Mouse (Mus musculus) myocyte (in vitro differentiated cells): ENCODE measurements at regions not wholly inside any gene's neighbourhood (a gene's known extent, or its start where the extent isn't known, plus 50 kb on each side); places are given as distances from the start of the nearest gene placed in this dataset.

Experiments
- H3K27me3 ChIP-seq: one replicate; pipeline ENCODE4 v1.6.1; 2011; ENCODE audit not compliant: control insufficient read depth, insufficient read depth, insufficient read length
- H3K36me3 ChIP-seq: one replicate; pipeline ENCODE4 v1.6.1; 2011; ENCODE audit not compliant: control insufficient read depth, insufficient read depth
- H3K4me2 ChIP-seq: one replicate; pipeline ENCODE4 v1.6.1; 2011; ENCODE audit warnings: low read depth, control low read depth
- H3K4me3 ChIP-seq: one replicate; pipeline ENCODE4 v1.5.1; 2011; ENCODE audit warnings: mild to moderate bottlenecking, control low read depth, moderate library complexity
- H3K79me2 ChIP-seq: one replicate; pipeline ENCODE4 v1.6.1; 2011; ENCODE audit not compliant: control insufficient read depth, insufficient read depth
- H3ac ChIP-seq: one replicate; pipeline ENCODE4 v1.6.1; 2011; ENCODE audit not compliant: control insufficient read depth, insufficient read length
- CEBPB ChIP-seq: IDR thresholded peaks from 2 replicates; pipeline ENCODE4 v1.6.1; 2011; ENCODE audit warnings: mild to moderate bottlenecking, moderate library complexity; ENCODE audit not compliant: poor library complexity, insufficient read depth, severe bottlenecking
- E2F4 ChIP-seq: IDR thresholded peaks from one replicate; pipeline ENCODE4 v1.6.1; 2011; ENCODE audit warnings: mild to moderate bottlenecking, control low read depth, moderate library complexity; ENCODE audit not compliant: insufficient read depth
- MAX ChIP-seq: IDR thresholded peaks from one replicate; pipeline ENCODE4 v1.6.1; 2011; ENCODE audit warnings: low read depth, mild to moderate bottlenecking, control low read depth
- MYOD1 ChIP-seq, 3 experiments: IDR thresholded peaks; one replicate each; pipeline ENCODE4 v1.6.1; 2011; ENCODE audit warnings: control low read depth in 2 of 3, low read depth in 2 of 3, mild to moderate bottlenecking in 2 of 3, moderate library complexity in 1 of 3; ENCODE audit not compliant: insufficient read length in 2 of 3, control insufficient read depth in 1 of 3
- MYOG ChIP-seq, 3 experiments: IDR thresholded peaks; one replicate each; pipeline ENCODE4 v1.6.1; 2011; ENCODE audit warnings: control low read depth in 2 of 3, low read depth in 2 of 3, mild to moderate bottlenecking in 2 of 3; ENCODE audit not compliant: insufficient read length in 2 of 3, control insufficient read depth in 1 of 3, insufficient read depth in 1 of 3
- POLR2A ChIP-seq: IDR thresholded peaks from one replicate; pipeline ENCODE4 v1.6.1; 2011; ENCODE audit warnings: low read depth, mild to moderate bottlenecking, control low read depth, moderate library complexity; ENCODE audit not compliant: insufficient read length
- POLR2AphosphoS2 ChIP-seq: IDR thresholded peaks from one replicate; pipeline ENCODE4 v1.6.1; 2011; ENCODE audit warnings: low read depth, control low read depth; ENCODE audit not compliant: insufficient read length
- REST ChIP-seq: IDR thresholded peaks from one replicate; pipeline ENCODE4 v1.6.1; 2011; ENCODE audit warnings: mild to moderate bottlenecking, control low read depth, moderate library complexity; ENCODE audit not compliant: insufficient read depth, insufficient read length
- SRF ChIP-seq: IDR thresholded peaks from one replicate; pipeline ENCODE4 v1.6.1; 2011; ENCODE audit warnings: low read depth; ENCODE audit not compliant: control insufficient read depth, insufficient read length
- TCF12 ChIP-seq: IDR thresholded peaks from one replicate; pipeline ENCODE4 v1.6.1; 2011; ENCODE audit warnings: mild to moderate bottlenecking, control low read depth; ENCODE audit not compliant: poor library complexity, insufficient read depth, severe bottlenecking
- TCF3 ChIP-seq: IDR thresholded peaks from one replicate; pipeline ENCODE4 v1.6.1; 2011; ENCODE audit warnings: low read depth, control low read depth; ENCODE audit not compliant: insufficient read length
- USF1 ChIP-seq: IDR thresholded peaks from one replicate; pipeline ENCODE4 v1.6.1; 2011; ENCODE audit warnings: low read depth, mild to moderate bottlenecking, control low read depth, moderate library complexity

DNA sequence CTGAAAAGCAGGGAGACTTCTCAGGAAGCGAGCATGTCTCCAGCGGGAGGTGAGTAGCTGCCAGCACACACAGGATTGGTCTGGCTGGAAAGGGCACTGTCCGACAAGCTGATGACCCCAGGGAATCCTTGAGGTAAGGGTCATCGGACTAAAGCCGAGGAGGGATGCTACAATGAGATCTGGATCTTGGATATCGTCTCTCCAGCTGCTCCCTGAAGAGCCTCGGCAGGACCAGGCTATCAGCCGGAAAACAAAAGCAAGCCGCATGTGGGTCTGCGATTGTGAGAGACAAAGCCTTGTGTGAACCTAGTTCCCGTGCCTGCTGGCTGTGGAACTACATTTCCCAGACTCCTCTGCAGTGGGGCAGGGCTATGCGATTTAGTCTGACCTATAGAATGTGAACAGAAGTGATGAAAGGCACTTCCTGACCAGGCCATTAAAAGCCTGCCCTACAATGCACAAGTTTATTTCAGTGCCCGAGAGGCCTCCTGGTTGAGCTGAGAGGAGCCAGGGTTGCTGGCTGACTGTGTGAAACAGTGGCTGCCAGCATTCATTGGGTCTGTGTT, 66.7 kb upstream of the Slc6a6 start:
- Histone ChIP-seq H3K79me2 (no peaks in the 10 kb centered on the region), H3ac (no peak overlapping the region), H3K4me3 (peak overlapping the region; percentile 13), H3K27me3 (no peaks in the 10 kb centered on the region), H3K36me3 (no peaks in the 10 kb centered on the region), H3K4me2 (peak overlapping the region; percentile 83)
- TF ChIP-seq SRF: peak; percentile 16
- peak; percentile 65 for TF ChIP-seq POLR2A
- TF ChIP-seq MYOG (IDR thresholded peaks at IDR 0.05; ENCODE audit: control insufficient read depth in 1 of 3, insufficient read depth in 1 of 3, insufficient read length in 2 of 3, low read depth in 2 of 3): no peak
- TF ChIP-seq MYOD1 (IDR thresholded peaks at IDR 0.05; ENCODE audit: control insufficient read depth in 1 of 3, insufficient read length in 2 of 3, low read depth in 2 of 3): peak in 2 of 3 experiments; percentile 11 to 29
- TF ChIP-seq MAX: no peak
- no peak for TF ChIP-seq TCF12

DNA sequence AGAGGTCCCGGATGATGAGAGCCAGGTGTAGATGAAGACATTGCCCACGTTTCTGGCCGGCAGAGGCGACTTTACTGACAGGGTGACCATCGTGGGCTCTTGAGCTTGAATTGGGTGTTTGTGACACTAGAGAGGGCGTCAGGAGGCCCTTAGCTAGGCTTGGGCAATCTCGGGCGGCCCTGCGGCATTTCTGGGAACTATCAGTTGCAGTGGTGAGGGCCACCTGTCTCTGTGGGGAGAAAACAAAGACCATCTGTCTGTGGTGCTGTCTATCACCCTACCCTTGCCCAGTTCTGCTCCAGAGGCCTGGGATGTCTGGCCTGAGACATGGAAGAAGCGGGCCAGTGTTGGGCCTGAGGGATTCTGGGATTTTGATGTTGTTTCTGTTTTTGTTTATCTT, 66.2 kb upstream of the Slc6a6 start:
- TF ChIP-seq TCF3 (peak; percentile 80), TCF12 (peak; percentile 89), POLR2AphosphoS2 (no peak), MYOG (IDR thresholded peaks at IDR 0.05; ENCODE audit: control insufficient read depth in 1 of 3, insufficient read depth in 1 of 3, insufficient read length in 2 of 3, low read depth in 2 of 3) (peak; percentile 70 to 98 (median 93)), E2F4 (no peak), REST (no peak), POLR2A (no peak), CEBPB (peak; percentile 76; the same call in 1 of the 2 replicates), MYOD1 (IDR thresholded peaks at IDR 0.05; ENCODE audit: control insufficient read depth in 1 of 3, insufficient read length in 2 of 3, low read depth in 2 of 3) (peak; percentile 80 to 98 (median 96)), SRF (no peak), USF1 (no peak), MAX (no peak)
- Histone ChIP-seq H3K27me3 (no peaks in the 10 kb centered on the region), H3K4me2 (peak overlapping the region; percentile 83), H3K36me3 (no peaks in the 10 kb centered on the region), H3ac (no peak overlapping the region), H3K4me3 (peak overlapping the region; percentile 13), H3K79me2 (no peaks in the 10 kb centered on the region)

DNA sequence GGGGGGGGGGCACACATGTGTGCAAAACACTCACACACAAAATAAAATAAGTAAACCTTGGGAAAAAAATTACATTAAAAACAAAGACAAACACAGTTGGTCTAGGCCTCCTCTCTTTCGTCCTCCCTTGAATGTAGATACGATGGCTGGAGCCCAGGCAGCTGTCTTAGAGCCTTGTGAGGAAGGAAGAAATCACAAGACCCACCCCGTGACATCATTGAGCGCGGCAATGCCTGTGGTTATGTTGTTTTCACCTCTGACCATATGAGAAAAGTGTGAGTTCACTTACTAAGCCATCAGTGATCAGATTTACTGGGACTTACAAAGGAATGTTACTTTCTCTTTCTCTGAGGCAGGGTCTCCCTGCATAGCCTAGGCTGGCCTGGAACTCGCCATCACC, 64.8 kb upstream of the Slc6a6 start:
- Histone ChIP-seq H3K4me3 (no peak overlapping the region), H3K79me2 (no peaks in the 10 kb centered on the region), H3K4me2 (peak overlapping the region; percentile 83), H3K36me3 (no peaks in the 10 kb centered on the region), H3ac (no peak overlapping the region), H3K27me3 (no peaks in the 10 kb centered on the region)
- TF ChIP-seq E2F4: no peak
- TF ChIP-seq REST: no peak
- TF ChIP-seq MYOD1 (IDR thresholded peaks at IDR 0.05; ENCODE audit: control insufficient read depth in 1 of 3, insufficient read length in 2 of 3, low read depth in 2 of 3): peak in 2 of 3 experiments; percentile 69 to 79
- no peak for TF ChIP-seq TCF3
- TF ChIP-seq TCF12: no peak
- peak; percentile 37 for TF ChIP-seq USF1
- TF ChIP-seq SRF: no peak
- no peak for TF ChIP-seq POLR2AphosphoS2
- no peak for TF ChIP-seq MAX
- peak in 2 of 3 experiments; percentile 45 to 76 for TF ChIP-seq MYOG (IDR thresholded peaks at IDR 0.05; ENCODE audit: control insufficient read depth in 1 of 3, insufficient read depth in 1 of 3, insufficient read length in 2 of 3, low read depth in 2 of 3)
- TF ChIP-seq CEBPB: no peak
- TF ChIP-seq POLR2A: no peak

DNA sequence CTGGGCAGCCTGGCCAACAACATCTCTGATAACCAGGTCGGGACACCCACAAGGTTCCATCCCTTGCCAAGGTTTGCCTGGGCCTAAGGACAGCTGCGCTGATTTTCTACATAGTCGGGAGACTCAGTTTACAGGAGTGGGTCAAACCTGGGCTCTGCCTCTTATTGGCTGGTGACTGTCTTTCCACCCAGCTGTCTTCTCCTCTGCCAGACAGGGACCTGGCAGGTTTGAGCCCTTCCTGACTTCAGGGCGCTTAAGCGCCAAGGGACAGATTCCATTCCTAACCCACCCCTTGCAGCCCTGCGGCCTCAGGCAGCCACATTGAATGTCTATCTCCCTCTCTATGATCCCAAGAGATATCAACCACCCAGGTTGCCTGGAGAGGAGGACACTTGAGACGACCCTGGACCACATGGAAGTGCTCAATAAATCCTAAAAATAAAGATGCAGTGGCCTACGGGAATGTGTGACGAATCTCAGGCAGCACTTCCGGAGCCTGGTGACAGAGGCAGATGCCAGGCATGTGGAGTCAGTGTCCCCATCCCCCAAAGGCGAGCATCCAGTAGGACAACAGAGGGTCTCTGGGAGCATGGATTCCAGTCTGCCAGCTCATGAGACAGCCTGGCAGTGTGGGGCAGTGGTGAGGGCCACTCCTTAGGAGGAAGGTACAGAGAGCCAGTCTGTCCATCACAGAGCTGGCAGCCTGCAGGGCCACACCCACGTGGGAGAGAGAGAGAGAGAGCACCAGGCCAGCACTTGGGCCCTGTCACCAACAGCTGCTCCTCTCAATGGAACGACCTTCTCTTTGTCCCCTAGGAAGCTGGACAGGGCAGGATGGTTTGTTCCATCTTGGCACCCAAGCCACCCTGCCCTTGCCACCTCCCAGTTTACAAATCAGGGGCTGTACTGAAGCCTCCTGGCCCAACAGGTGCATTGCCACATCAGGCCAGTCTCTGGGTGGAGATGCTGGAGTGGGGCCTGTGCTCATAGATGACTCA, 63.8 kb upstream of the Slc6a6 start:
- TF ChIP-seq POLR2AphosphoS2 (no peak), MYOG (IDR thresholded peaks at IDR 0.05; ENCODE audit: control insufficient read depth in 1 of 3, insufficient read depth in 1 of 3, insufficient read length in 2 of 3, low read depth in 2 of 3) (peak; percentile 63 to 92 (median 90)), MYOD1 (IDR thresholded peaks at IDR 0.05; ENCODE audit: control insufficient read depth in 1 of 3, insufficient read length in 2 of 3, low read depth in 2 of 3) (peak; percentile 55 to 90 (median 85)), TCF12 (peak; percentile 69), POLR2A (peak; percentile 24), REST (no peak), TCF3 (peak; percentile 47), USF1 (no peak), E2F4 (no peak), MAX (peak; percentile 4), SRF (peak; percentile 37), CEBPB (0 out of 2 replicates have a peak, but pooled peaks have one; percentile 24)
- no peaks in the 10 kb centered on the region for H3K79me2 ChIP-seq
- no peaks in the 10 kb centered on the region for H3K36me3 ChIP-seq
- no peak overlapping the region for H3K4me3 ChIP-seq
- peak overlapping the region; percentile 83 for H3K4me2 ChIP-seq
- H3K27me3 ChIP-seq: no peaks in the 10 kb centered on the region
- no peak overlapping the region for H3ac ChIP-seq
